Mouse (Mus musculus) gastrocnemius, postnatal 10 days (tissue): ENCODE results near the gene Syt9. TPM values are rescaled to one million over a fixed set of nuclear protein-coding genes. Genes with fewer than 3 reads are reported as not detected.

ENCODE experiments used
- DNase-seq: peaks from one replicate; pipeline ENCODE4 v3.0.0; 2021; ENCODE audit warnings: mixed read lengths
- long read RNA-seq, 2 experiments: library from polyadenylated mRNA; stranded (forward); transcript quantifications; one replicate each; pipeline ENCODE4 v2.0.0; 2021
- total RNA-seq, 2 experiments: library from RNA; stranded (reverse); gene quantifications; 2 replicates each; pipeline ENCODE4 v1.2.3; 2021

Gene Syt9
- total RNA-seq, result 1 to 10 TPM; 1.0 to 2.2 TPM
- long read RNA-seq, experiment 1, partial matches to known transcripts, result 0 of 4 reads
- long read RNA-seq, experiment 1, other reads (novel, unspliced or antisense), result 1 of 4 reads
- long read RNA-seq, experiment 2, result 0 reads

GRCm38 (mm10) chr7:107370232-107371125 is at the start of gene Syt9:
TSS of gene Syt9 (plus strand) at chr7:107370728.
- DNase-seq, result peak; percentile 34

DNA sequence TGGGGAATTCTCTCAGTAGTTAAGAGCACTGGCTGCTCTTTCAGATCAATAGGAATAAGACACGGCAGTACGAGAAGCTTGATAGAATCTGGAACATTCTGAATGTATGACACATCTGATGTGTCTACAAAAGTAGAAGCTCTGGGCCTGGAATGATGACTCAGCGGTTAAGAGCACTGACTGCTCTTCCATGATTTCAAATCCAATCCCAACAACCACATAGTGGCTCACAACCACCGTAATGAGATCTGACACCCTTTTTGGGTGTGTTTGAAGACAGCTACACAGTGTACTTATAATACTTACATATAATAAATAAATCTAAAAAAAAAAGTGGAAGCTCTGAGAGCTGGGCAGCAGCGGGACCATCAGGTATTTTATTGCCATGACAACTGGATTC is 31.5 kb upstream of the Syt9 start:
- DNase-seq, result no peak

DNA sequence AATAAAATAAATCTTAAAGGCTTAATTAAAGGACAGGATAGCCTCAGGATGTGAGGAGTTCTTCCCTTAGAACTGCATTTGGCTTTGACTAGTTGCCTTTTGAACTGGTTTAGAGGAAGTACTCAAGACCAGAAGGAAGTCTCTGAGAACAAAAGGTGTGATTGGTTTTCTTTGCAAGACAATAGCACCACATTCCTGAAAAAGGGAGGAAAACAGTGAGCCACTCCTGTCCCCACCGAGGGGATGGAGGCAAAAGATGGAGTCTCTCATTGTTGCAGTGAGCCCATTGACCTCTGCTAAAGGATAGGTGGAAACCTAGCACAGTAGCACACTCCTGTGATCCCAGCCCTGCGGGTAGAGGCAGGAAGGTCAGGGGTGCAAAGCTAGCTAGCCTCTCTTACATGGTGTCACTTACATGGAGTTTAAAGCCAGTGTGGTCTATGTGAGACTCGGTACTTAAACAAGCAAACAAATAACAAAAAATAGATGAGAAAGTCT is 30.9 kb upstream of the Syt9 start:
- DNase-seq, result no peak

DNA sequence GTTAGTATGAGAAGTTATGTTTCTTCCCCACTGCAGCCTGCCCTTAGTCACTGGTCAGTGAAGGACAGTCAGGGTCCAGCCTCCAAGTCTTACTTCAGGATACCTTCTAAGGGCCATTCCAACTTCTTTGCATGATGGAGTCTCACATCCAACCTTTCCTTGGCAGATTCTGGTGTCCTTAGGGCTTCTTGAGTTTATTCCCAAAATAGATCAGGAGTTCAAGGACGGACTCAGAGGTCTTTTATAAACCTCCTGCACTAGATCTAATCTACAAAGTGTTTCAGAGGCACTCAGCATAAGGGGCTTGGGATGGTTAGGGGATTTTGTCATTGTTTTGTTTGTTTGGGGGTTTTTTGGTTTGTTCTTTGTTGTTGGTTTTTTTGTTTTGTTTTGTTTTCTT is 30.3 kb upstream of the Syt9 start:
- no peak for DNase-seq

GRCm38 (mm10) chr7:107341519-107342190 is 28.9 kb upstream of the Syt9 start:
- DNase-seq, result no peak

DNA sequence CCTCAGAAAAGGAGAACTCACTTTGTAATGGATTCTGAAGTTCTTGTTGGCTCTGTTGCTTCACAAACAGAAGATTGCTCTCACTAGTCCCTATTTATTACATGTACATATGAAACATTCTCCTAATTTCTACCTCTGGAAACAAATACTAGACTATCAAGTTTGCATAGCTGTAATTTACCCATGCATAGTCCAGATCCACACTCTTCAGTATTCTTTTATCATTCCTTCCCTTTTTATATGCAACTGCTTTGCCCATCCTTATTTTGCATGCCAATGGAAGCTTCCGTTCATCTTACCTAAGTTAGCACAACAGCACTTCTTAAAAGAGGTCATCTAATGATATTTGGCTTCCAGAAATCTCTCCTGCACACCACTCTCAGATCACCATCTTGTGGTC is 21.3 kb upstream of the Syt9 start:
- no peak for DNase-seq

GRCm38 (mm10) chr7:107362153-107362552 is 8.4 kb upstream of the Syt9 start:
- DNase-seq, result no peak

- no peak for DNase-seq
Observed at GRCm38 (mm10) chr7:107362634-107363033, 7.9 kb upstream of the Syt9 start.

- peak; percentile 24 for DNase-seq
Observed at GRCm38 (mm10) chr7:107371126-107371920, 795 bp downstream of the Syt9 start.

- no peak for DNase-seq
Observed at GRCm38 (mm10) chr7:107380562-107380961, 10.0 kb downstream of the Syt9 start.

GRCm38 (mm10) chr7:107389604-107390003 is 19.1 kb downstream of the Syt9 start:
- no peak for DNase-seq

GRCm38 (mm10) chr7:107392749-107393148 is 22.2 kb downstream of the Syt9 start:
- no peak for DNase-seq

GRCm38 (mm10) chr7:107400061-107400799 is 29.7 kb downstream of the Syt9 start:
- DNase-seq, result no peak

DNA sequence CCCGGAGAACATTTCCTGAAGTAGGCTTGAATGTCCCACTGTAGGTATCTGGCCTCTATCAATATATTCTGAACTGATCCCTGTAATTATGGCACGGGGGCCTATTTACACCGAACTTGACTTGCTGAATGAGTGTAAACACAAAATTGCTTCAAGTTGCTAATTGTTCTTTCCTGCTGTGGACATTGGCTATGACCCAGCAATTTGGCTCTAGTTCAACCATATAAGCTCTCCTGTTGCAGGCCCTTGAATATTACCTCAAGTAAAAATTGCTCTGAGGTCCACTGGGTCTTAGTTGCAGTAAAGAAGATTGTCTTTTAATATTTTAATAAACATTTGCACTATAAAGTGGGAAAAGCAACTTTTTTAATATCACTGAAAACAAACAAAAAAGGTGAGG is 32.7 kb downstream of the Syt9 start:
- DNase-seq, result no peak

DNA sequence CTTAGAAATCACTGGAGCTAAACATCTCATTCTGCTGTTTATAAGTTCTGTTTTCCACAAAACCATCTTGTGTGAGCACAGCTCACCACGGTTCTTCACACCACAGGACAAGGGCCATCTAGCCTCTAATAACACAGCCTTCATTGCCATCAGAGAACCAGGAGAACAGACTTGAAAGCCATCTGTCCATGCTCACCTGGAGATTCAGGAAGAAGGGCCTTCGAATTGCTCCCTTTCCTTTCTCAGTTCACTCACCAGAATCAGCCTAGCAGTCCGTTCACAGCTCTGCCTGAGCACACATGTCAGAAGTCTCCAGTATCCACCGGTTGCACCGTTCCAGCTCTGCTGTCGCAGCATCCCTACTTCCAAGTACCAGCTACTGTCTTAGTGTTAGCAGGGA is 44.4 kb downstream of the Syt9 start:
- no peak for DNase-seq

DNA sequence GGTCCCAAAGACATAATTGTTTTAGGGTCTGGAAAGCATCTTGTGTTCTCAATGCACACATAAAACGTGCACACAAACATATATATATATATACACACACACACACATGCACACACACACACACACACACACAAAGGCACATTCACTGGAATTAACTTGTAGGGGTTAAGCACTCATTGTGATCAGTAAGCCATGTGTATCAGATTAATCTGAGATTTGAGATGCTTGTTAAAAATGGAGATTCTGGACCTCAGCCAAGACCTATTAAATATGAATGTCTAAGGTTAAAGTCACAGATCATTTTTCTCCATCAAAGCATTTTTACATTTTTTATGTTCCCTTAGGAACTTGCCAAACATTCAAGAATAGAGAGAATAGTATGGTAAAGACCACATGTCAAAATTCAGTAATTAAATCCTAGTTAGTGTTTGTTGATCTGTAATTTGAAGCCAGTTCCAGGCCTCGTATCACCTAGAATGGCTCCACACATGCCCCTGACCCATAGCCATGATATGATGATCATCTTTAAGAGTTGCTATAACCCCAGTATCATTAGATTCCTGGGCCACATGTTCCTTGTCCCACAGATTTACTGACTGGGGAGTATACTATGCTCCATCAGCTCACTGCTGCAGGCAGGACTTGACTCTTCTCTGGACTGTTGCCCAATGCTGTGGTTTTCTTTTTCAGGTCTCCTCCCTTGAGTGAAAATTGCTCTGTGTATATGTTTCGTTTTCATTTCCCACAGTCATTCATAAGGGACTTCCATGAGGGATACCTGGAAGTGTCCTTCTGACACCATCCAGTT is 46.7 kb downstream of the Syt9 start:
- DNase-seq, result no peak

DNA sequence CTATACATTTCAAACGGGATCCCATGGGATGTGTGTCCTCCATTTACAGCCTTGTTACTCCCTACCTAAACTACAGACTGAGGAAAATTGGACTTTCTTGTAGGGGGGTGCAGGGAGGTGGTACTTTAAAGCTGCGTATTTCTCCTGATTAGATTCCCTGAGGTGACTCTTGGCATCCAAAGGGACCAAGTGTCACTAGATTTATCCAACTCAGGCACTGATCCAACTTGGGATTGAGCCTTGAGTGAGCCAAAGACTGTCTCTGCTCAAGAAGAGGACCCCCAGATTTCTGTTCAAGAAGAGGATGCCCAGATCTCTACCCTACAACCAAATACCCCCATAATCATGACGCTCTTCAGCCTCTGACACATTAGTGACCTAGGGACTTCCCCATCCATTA is 66.9 kb downstream of the Syt9 start:
- DNase-seq, result no peak

GRCm38 (mm10) chr7:107444579-107444978 is 74.1 kb downstream of the Syt9 start:
- DNase-seq, result no peak

- no peak for DNase-seq
Observed at GRCm38 (mm10) chr7:107454660-107455059, 84.1 kb downstream of the Syt9 start.

GRCm38 (mm10) chr7:107455118-107455521 is 84.6 kb downstream of the Syt9 start:
- no peak for DNase-seq

DNA sequence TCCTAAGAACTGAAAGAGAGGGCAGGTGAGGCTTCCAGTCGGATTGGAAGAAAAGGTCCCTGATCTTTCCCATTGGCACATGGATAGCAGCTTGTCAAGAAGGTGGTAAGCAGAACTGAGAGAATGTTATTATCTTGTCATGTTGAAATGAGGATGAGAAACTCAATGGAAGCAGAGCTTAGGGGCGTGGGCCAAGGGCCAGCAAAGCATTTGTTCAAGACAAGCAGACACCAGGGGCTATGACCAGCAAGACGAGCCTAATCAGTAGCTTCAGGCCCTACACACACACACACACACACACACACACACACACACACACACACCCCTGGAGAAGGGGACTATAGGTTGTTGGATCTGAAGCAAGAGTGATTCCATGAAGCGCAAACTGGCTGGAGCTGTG is 90.6 kb downstream of the Syt9 start:
- no peak for DNase-seq
